Mouse (Mus musculus): ENCODE results near the gene Chst13. TPM values are rescaled to one million over a fixed set of nuclear protein-coding genes. Genes with fewer than 3 reads are reported as not detected.

The Chst13 gene
- polyA plus RNA-seq, 1 experiment from 2014 or later, result 4.1 TPM

GRCm38 (mm10) chr6:90358142-90358541 is 33.2 kb upstream of the Chst13 start:
- ATAC-seq (ENCODE audit: low FRiP score, low TSS enrichment), result no peak
- no peak overlapping the region for H3K27ac ChIP-seq (ENCODE audit: low read depth, low read length)
- WGBS, result 65% methylated on average over 5 of the region's 5 CpGs
- H3K36me3 ChIP-seq (ENCODE audit: control insufficient read depth, insufficient read depth, low read length), result no peaks in the 10 kb centered on the region
- H3K27me3 ChIP-seq (ENCODE audit: control insufficient read depth, insufficient read depth, low read length), result 0 out of 2 replicates have a peak, but pooled peaks cover 3% of the 10 kb centered on the region
- H3K4me1 ChIP-seq (ENCODE audit: control insufficient read depth, insufficient read depth, low read length), result peaks cover 15% of the 10 kb centered on the region
- H3K4me3 ChIP-seq (ENCODE audit: low read length), result no peak overlapping the region
- no peak overlapping the region for H3K9ac ChIP-seq (ENCODE audit: low read depth, low read length)
- H3K4me2 ChIP-seq (replicated peaks; ENCODE audit: low read depth, low read length), result no peak overlapping the region
- H3K9me3 ChIP-seq (ENCODE audit: control insufficient read depth, low read length), result no peaks in the 10 kb centered on the region

- H3K36me3 ChIP-seq (ENCODE audit: control insufficient read depth, insufficient read depth, low read length), result no peaks in the 10 kb centered on the region
- WGBS, result 58% methylated on average over 2 of the region's 2 CpGs
- ATAC-seq (ENCODE audit: low FRiP score, low TSS enrichment), result no peak
Observed at GRCm38 (mm10) chr6:90350011-90350410, 25.0 kb upstream of the Chst13 start.

DNA sequence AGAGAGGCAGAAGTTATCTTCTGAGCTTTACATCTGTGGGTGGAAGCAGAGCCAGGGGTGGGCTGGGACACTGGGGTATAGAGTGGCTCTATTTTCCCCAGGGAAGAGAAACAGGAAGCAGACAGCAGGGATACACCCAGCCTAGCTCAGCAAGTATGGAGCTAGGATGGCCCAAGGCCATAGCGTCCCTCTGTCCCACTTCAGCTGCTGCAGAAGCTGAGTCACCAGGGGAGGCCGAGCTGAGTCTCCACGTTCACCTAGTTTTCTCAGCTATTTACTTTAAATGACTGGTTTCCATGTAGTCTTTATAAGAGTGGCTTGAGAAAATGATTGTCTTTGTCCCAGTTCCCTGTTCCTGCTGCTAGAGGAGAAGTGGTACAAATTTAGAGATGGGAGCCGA is 23.5 kb upstream of the Chst13 start:
- no peak for ATAC-seq (ENCODE audit: low FRiP score, low TSS enrichment)
- Histone ChIP-seq H3K4me1 (ENCODE audit: control insufficient read depth, insufficient read depth, low read length) (no peaks in the 10 kb centered on the region), H3K36me3 (ENCODE audit: control insufficient read depth, insufficient read depth, low read length) (no peaks in the 10 kb centered on the region), H3K9me3 (ENCODE audit: control insufficient read depth, low read length) (no peaks in the 10 kb centered on the region), H3K27me3 (ENCODE audit: control insufficient read depth, insufficient read depth, low read length) (no peaks in the 10 kb centered on the region), H3K4me3 (ENCODE audit: low read length) (no peak overlapping the region), H3K4me2 (replicated peaks; ENCODE audit: low read depth, low read length) (no peak overlapping the region), H3K9ac (ENCODE audit: low read depth, low read length) (no peak overlapping the region), H3K27ac (ENCODE audit: low read depth, low read length) (no peak overlapping the region)
- WGBS, result 76% methylated on average over 4 of the region's 4 CpGs

More at GRCm38 (mm10) chr6:90350011-90350410, 25.0 kb upstream of the Chst13 start:
- Histone ChIP-seq H3K27me3 (ENCODE audit: control insufficient read depth, insufficient read depth, low read length) (no peaks in the 10 kb centered on the region), H3K9ac (ENCODE audit: low read depth, low read length) (no peak overlapping the region), H3K27ac (ENCODE audit: low read depth, low read length) (no peak overlapping the region), H3K4me3 (ENCODE audit: low read length) (no peak overlapping the region), H3K9me3 (ENCODE audit: control insufficient read depth, low read length) (no peaks in the 10 kb centered on the region), H3K4me1 (ENCODE audit: control insufficient read depth, insufficient read depth, low read length) (no peaks in the 10 kb centered on the region), H3K4me2 (replicated peaks; ENCODE audit: low read depth, low read length) (no peak overlapping the region)

- 71% methylated on average over 4 of the region's 4 CpGs for WGBS
- ATAC-seq (ENCODE audit: low FRiP score, low TSS enrichment), result no peak
Observed at GRCm38 (mm10) chr6:90347183-90347582, 22.2 kb upstream of the Chst13 start.

DNA sequence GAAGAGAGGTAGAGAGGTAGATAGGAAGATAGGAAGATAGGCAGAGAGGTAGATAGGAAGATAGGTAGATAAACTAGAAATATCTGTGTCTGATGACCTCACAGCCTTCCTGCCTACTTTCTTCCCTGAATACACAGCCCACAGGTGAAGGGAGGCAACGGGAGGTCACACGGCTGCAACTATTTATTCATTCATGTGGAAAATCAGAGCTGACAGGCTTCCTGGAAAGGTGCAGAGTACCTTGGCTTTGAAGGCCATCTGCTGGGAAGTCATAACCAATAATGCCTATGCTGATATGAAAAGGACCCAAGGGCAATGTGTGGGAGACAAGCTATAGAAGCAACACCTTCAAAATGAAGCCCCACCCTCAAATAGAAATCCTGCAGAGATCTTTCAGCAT is 17.4 kb upstream of the Chst13 start:
- Histone ChIP-seq H3K27ac (ENCODE audit: low read depth, low read length) (no peak overlapping the region), H3K4me2 (replicated peaks; ENCODE audit: low read depth, low read length) (no peak overlapping the region), H3K36me3 (ENCODE audit: control insufficient read depth, insufficient read depth, low read length) (no peaks in the 10 kb centered on the region), H3K4me3 (ENCODE audit: low read length) (no peak overlapping the region), H3K4me1 (ENCODE audit: control insufficient read depth, insufficient read depth, low read length) (peaks cover 3% of the 10 kb centered on the region; the same call in 1 of the 2 replicates), H3K9me3 (ENCODE audit: control insufficient read depth, low read length) (no peaks in the 10 kb centered on the region), H3K27me3 (ENCODE audit: control insufficient read depth, insufficient read depth, low read length) (no peaks in the 10 kb centered on the region), H3K9ac (ENCODE audit: low read depth, low read length) (no peak overlapping the region)
- no peak for ATAC-seq (ENCODE audit: low FRiP score, low TSS enrichment)
- 73% methylated on average over 2 of the region's 2 CpGs for WGBS

More at GRCm38 (mm10) chr6:90347183-90347582, 22.2 kb upstream of the Chst13 start:
- H3K36me3 ChIP-seq (ENCODE audit: control insufficient read depth, insufficient read depth, low read length), result no peaks in the 10 kb centered on the region
- no peaks in the 10 kb centered on the region for H3K4me1 ChIP-seq (ENCODE audit: control insufficient read depth, insufficient read depth, low read length)
- H3K4me2 ChIP-seq (replicated peaks; ENCODE audit: low read depth, low read length), result no peak overlapping the region
- no peaks in the 10 kb centered on the region for H3K27me3 ChIP-seq (ENCODE audit: control insufficient read depth, insufficient read depth, low read length)
- H3K4me3 ChIP-seq (ENCODE audit: low read length), result no peak overlapping the region
- no peak overlapping the region for H3K9ac ChIP-seq (ENCODE audit: low read depth, low read length)
- no peaks in the 10 kb centered on the region for H3K9me3 ChIP-seq (ENCODE audit: control insufficient read depth, low read length)
- H3K27ac ChIP-seq (ENCODE audit: low read depth, low read length), result no peak overlapping the region

GRCm38 (mm10) chr6:90334244-90334643 is 9.3 kb upstream of the Chst13 start:
- H3K4me2 ChIP-seq (replicated peaks; ENCODE audit: low read depth, low read length), result no peak overlapping the region
- no peak overlapping the region for H3K27ac ChIP-seq (ENCODE audit: low read depth, low read length)
- WGBS, result 70% methylated on average over 3 of the region's 3 CpGs
- H3K4me1 ChIP-seq (ENCODE audit: control insufficient read depth, insufficient read depth, low read length), result no peaks in the 10 kb centered on the region
- no peak overlapping the region for H3K4me3 ChIP-seq (ENCODE audit: low read length)
- ATAC-seq (ENCODE audit: low FRiP score, low TSS enrichment), result no peak
- H3K36me3 ChIP-seq (ENCODE audit: control insufficient read depth, insufficient read depth, low read length), result no peaks in the 10 kb centered on the region
- H3K27me3 ChIP-seq (ENCODE audit: control insufficient read depth, insufficient read depth, low read length), result no peaks in the 10 kb centered on the region
- H3K9me3 ChIP-seq (ENCODE audit: control insufficient read depth, low read length), result no peaks in the 10 kb centered on the region
- H3K9ac ChIP-seq (ENCODE audit: low read depth, low read length), result no peak overlapping the region

GRCm38 (mm10) chr6:90332561-90333425 is 7.8 kb upstream of the Chst13 start, which contains the start of gene Uroc1:
TSS of gene Uroc1 (plus strand) at chr6:90333284.
- Histone ChIP-seq H3K36me3 (ENCODE audit: control insufficient read depth, insufficient read depth, low read length) (no peaks in the 10 kb centered on the region), H3K4me2 (replicated peaks; ENCODE audit: low read depth, low read length) (no peak within 1 kb of the TSS), H3K9ac (ENCODE audit: low read depth, low read length) (no peak within 1 kb of the TSS), H3K27ac (ENCODE audit: low read depth, low read length) (no peak within 1 kb of the TSS), H3K4me3 (ENCODE audit: low read length) (no peak within 1 kb of the TSS), H3K4me1 (ENCODE audit: control insufficient read depth, insufficient read depth, low read length) (no peaks in the 10 kb centered on the region), H3K27me3 (ENCODE audit: control insufficient read depth, insufficient read depth, low read length) (no peaks in the 10 kb centered on the region), H3K9me3 (ENCODE audit: control insufficient read depth, low read length) (no peaks in the 10 kb centered on the region)
- WGBS, result 84% methylated on average over 7 of the region's 7 CpGs
- no peak for ATAC-seq (ENCODE audit: low FRiP score, low TSS enrichment)

- 42% methylated on average over 1 of the region's 1 CpGs for WGBS
Observed at GRCm38 (mm10) chr6:90329953-90330352, 5.0 kb upstream of the Chst13 start.

DNA sequence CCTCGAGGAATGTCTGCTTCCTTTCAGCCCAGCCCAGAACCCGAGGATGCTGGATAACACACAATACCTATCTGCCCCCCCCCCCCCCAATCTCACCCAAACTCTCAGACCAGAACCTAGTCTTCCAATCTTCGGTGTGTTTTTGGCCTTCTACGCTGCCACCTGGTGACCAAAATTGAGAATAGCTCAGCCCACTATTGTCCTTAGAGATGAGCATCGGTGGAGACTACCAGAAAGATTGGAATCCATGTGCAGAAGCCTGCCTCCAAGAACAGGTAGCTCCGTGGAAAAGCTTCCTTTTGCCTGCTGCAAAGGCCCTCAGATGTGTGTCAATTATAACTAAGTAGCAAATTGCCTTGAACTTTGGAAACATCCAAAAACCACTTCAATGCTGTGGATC is 2.7 kb upstream of the Chst13 start:
- H3K4me1 ChIP-seq (ENCODE audit: control insufficient read depth, insufficient read depth, low read length), result peaks cover 8% of the 10 kb centered on the region; the same call in 1 of the 2 replicates
- H3K27ac ChIP-seq (ENCODE audit: low read depth, low read length), result no peak overlapping the region
- H3K36me3 ChIP-seq (ENCODE audit: control insufficient read depth, insufficient read depth, low read length), result no peaks in the 10 kb centered on the region
- no peak for ATAC-seq (ENCODE audit: low FRiP score, low TSS enrichment)
- 24% methylated on average over 6 of the region's 6 CpGs for WGBS
- H3K4me3 ChIP-seq (ENCODE audit: low read length), result no peak overlapping the region
- no peak overlapping the region for H3K4me2 ChIP-seq (replicated peaks; ENCODE audit: low read depth, low read length)
- H3K9me3 ChIP-seq (ENCODE audit: control insufficient read depth, low read length), result no peaks in the 10 kb centered on the region
- 0 out of 2 replicates have a peak, but pooled peaks cover 2% of the 10 kb centered on the region for H3K27me3 ChIP-seq (ENCODE audit: control insufficient read depth, insufficient read depth, low read length)
- H3K9ac ChIP-seq (ENCODE audit: low read depth, low read length), result no peak overlapping the region

More at GRCm38 (mm10) chr6:90329953-90330352, 5.0 kb upstream of the Chst13 start:
- Histone ChIP-seq H3K36me3 (ENCODE audit: control insufficient read depth, insufficient read depth, low read length) (no peaks in the 10 kb centered on the region), H3K9ac (ENCODE audit: low read depth, low read length) (no peak overlapping the region), H3K4me2 (replicated peaks; ENCODE audit: low read depth, low read length) (no peak overlapping the region), H3K9me3 (ENCODE audit: control insufficient read depth, low read length) (no peaks in the 10 kb centered on the region), H3K4me1 (ENCODE audit: control insufficient read depth, insufficient read depth, low read length) (peaks cover 6% of the 10 kb centered on the region; the same call in 1 of the 2 replicates), H3K27me3 (ENCODE audit: control insufficient read depth, insufficient read depth, low read length) (no peaks in the 10 kb centered on the region), H3K4me3 (ENCODE audit: low read length) (no peak overlapping the region), H3K27ac (ENCODE audit: low read depth, low read length) (no peak overlapping the region)
- no peak for ATAC-seq (ENCODE audit: low FRiP score, low TSS enrichment)
